Mouse (Mus musculus) limb, embryonic 15.5 days (tissue): ENCODE data around the gene Ugcg. TPM values are rescaled to one million over a fixed set of nuclear protein-coding genes. Genes with fewer than 3 reads are reported as not detected.

Experiments
- ATAC-seq: fragments of 200-750 bp; cut with Nextera tagmentation; 2 replicates; pipeline ENCODE4 v1.8.0; 2017; ENCODE audit warnings: low read depth, moderate TSS enrichment; ENCODE audit not compliant: insufficient number of reproducible peaks, low FRiP score, low TSS enrichment
- H3K27ac ChIP-seq: fragments of 300-500 bp; sonication (generic); 2 replicates; pipeline ENCODE4 v1.5.1; 2015; ENCODE audit warnings: moderate library complexity, mild to moderate bottlenecking, inconsistent platforms
- H3K27me3 ChIP-seq: fragments of 300-500 bp; sonication (generic); 2 replicates; pipeline ENCODE4 v1.6.1; 2015; ENCODE audit warnings: inconsistent platforms
- H3K36me3 ChIP-seq: fragments of 300-500 bp; sonication (generic); 2 replicates; pipeline ENCODE4 v1.6.1; 2015; ENCODE audit warnings: inconsistent platforms
- H3K4me1 ChIP-seq: fragments of 300-500 bp; sonication (generic); 2 replicates; pipeline ENCODE4 v1.6.1; 2015; ENCODE audit warnings: inconsistent platforms
- H3K4me2 ChIP-seq: fragments of 300-500 bp; sonication (generic); 2 replicates; pipeline ENCODE4 v1.6.1; 2015; ENCODE audit warnings: mild to moderate bottlenecking, inconsistent platforms
- H3K4me3 ChIP-seq: fragments of 300-500 bp; sonication (generic); 2 replicates; pipeline ENCODE4 v1.5.1; 2015; ENCODE audit warnings: mild to moderate bottlenecking, inconsistent platforms
- H3K9ac ChIP-seq: fragments of 300-500 bp; sonication (generic); 2 replicates; pipeline ENCODE4 v1.6.1; 2015; ENCODE audit warnings: inconsistent platforms
- H3K9me3 ChIP-seq: fragments of 300-500 bp; sonication (generic); 2 replicates; pipeline ENCODE4 v1.6.1; 2016; ENCODE audit warnings: inconsistent platforms
- WGBS: fragments of 180-500 bp; shearing (Covaris S2); methylation state at CpG from one replicate; pipeline ENCODE4 v1.1.7; 2015; 5-methylcytosine and 5-hydroxymethylcytosine counted together
- polyA plus RNA-seq: library from polyadenylated mRNA; unstranded; fragments of >200 nt; fragmentation: Nextera tagmentation; extraction: Ambion mirVana; gene quantifications from 2 replicates; pipeline ENCODE4 v1.2.1, GENCODE M21; 2015

Ugcg gene
- polyA plus RNA-seq, 1 experiment from 2014 or later = 12.0 TPM

GRCm38 (mm10) chr4:59172616-59173015, 16.4 kb upstream of the Ugcg start:
- Histone ChIP-seq H3K36me3 (no peaks in the 10 kb centered on the region), H3K9me3 (no peaks in the 10 kb centered on the region), H3K27ac (no peak overlapping the region), H3K4me1 (no peaks in the 10 kb centered on the region), H3K4me3 (no peak overlapping the region), H3K4me2 (no peak overlapping the region), H3K27me3 (no peaks in the 10 kb centered on the region), H3K9ac (no peak overlapping the region)
- 73% methylated on average over 2 of the region's 2 CpGs for WGBS
- ATAC-seq = no peak

GRCm38 (mm10) chr4:59173181-59173922, 15.7 kb upstream of the Ugcg start:
- H3K36me3 ChIP-seq = no peaks in the 10 kb centered on the region

GRCm38 (mm10) chr4:59175003-59175402, 14.1 kb upstream of the Ugcg start:
- H3K4me2 ChIP-seq = no peak overlapping the region
- no peak overlapping the region for H3K4me3 ChIP-seq
- no peaks in the 10 kb centered on the region for H3K4me1 ChIP-seq
- H3K36me3 ChIP-seq = no peaks in the 10 kb centered on the region
- 45% methylated on average over 4 of the region's 4 CpGs for WGBS
- no peak for ATAC-seq
- peak overlapping the region; percentile 50; the same call in 1 of the 2 replicates for H3K27ac ChIP-seq
- H3K9me3 ChIP-seq = no peaks in the 10 kb centered on the region
- H3K9ac ChIP-seq = no peak overlapping the region
- H3K27me3 ChIP-seq = no peaks in the 10 kb centered on the region

More at GRCm38 (mm10) chr4:59173181-59173922, 15.7 kb upstream of the Ugcg start:
- no peak for ATAC-seq
- WGBS = 55% methylated on average over 2 of the region's 2 CpGs
- Histone ChIP-seq H3K27ac (no peak overlapping the region), H3K9me3 (no peaks in the 10 kb centered on the region), H3K27me3 (no peaks in the 10 kb centered on the region), H3K4me2 (no peak overlapping the region), H3K4me3 (no peak overlapping the region), H3K4me1 (no peaks in the 10 kb centered on the region), H3K9ac (no peak overlapping the region)

GRCm38 (mm10) chr4:59175929-59176328, 13.1 kb upstream of the Ugcg start:
- Histone ChIP-seq H3K27me3 (no peaks in the 10 kb centered on the region), H3K4me2 (no peak overlapping the region), H3K4me1 (no peaks in the 10 kb centered on the region), H3K4me3 (no peak overlapping the region), H3K36me3 (no peaks in the 10 kb centered on the region), H3K9me3 (no peaks in the 10 kb centered on the region), H3K9ac (no peak overlapping the region), H3K27ac (no peak overlapping the region)
- WGBS = 63% methylated on average over 6 of the region's 6 CpGs
- ATAC-seq = no peak

- Histone ChIP-seq H3K4me1 (peaks cover 6% of the 10 kb centered on the region), H3K4me3 (no peak overlapping the region), H3K9ac (no peak overlapping the region), H3K4me2 (no peak overlapping the region), H3K27ac (no peak overlapping the region), H3K36me3 (no peaks in the 10 kb centered on the region), H3K27me3 (no peaks in the 10 kb centered on the region), H3K9me3 (no peaks in the 10 kb centered on the region)
- WGBS = 81% methylated on average over 2 of the region's 2 CpGs
- no peak for ATAC-seq
Measured at GRCm38 (mm10) chr4:59177566-59177965, 11.5 kb upstream of the Ugcg start.

GRCm38 (mm10) chr4:59181320-59182271, 7.5 kb upstream of the Ugcg start:
- H3K4me2 ChIP-seq = no peak overlapping the region
- no peaks in the 10 kb centered on the region for H3K36me3 ChIP-seq
- no peak overlapping the region for H3K9ac ChIP-seq
- peaks cover 6% of the 10 kb centered on the region for H3K4me1 ChIP-seq
- no peak for ATAC-seq
- H3K27me3 ChIP-seq = no peaks in the 10 kb centered on the region
- no peak overlapping the region; the same call in 1 of the 2 replicates for H3K27ac ChIP-seq
- 29% methylated on average over 5 of the region's 5 CpGs for WGBS
- H3K4me3 ChIP-seq = no peak overlapping the region
- no peaks in the 10 kb centered on the region for H3K9me3 ChIP-seq

GRCm38 (mm10) chr4:59185671-59186070, 3.4 kb upstream of the Ugcg start:
- H3K4me3 ChIP-seq = no peak overlapping the region
- WGBS = 57% methylated on average over 3 of the region's 3 CpGs
- no peaks in the 10 kb centered on the region for H3K9me3 ChIP-seq
- H3K27me3 ChIP-seq = no peaks in the 10 kb centered on the region
- ATAC-seq = no peak
- H3K4me1 ChIP-seq = peaks cover 14% of the 10 kb centered on the region
- H3K36me3 ChIP-seq = no peaks in the 10 kb centered on the region
- H3K9ac ChIP-seq = no peak overlapping the region
- H3K4me2 ChIP-seq = no peak overlapping the region
- H3K27ac ChIP-seq = no peak overlapping the region

GRCm38 (mm10) chr4:59187289-59187688, 1.8 kb upstream of the Ugcg start:
- Histone ChIP-seq H3K36me3 (no peaks in the 10 kb centered on the region), H3K4me2 (no peak overlapping the region), H3K9ac (no peak overlapping the region), H3K4me3 (no peak overlapping the region), H3K27me3 (no peaks in the 10 kb centered on the region), H3K4me1 (peaks cover 8% of the 10 kb centered on the region; the same call in 1 of the 2 replicates), H3K27ac (no peak overlapping the region), H3K9me3 (no peaks in the 10 kb centered on the region)
- no peak for ATAC-seq
- 31% methylated on average over 3 of the region's 3 CpGs for WGBS

- Histone ChIP-seq H3K4me1 (peaks cover 8% of the 10 kb centered on the region; the same call in 1 of the 2 replicates), H3K9ac (peak overlapping the region; percentile 97; the same call in 1 of the 2 replicates), H3K36me3 (no peaks in the 10 kb centered on the region), H3K9me3 (no peaks in the 10 kb centered on the region), H3K27ac (peak overlapping the region; percentile 95), H3K4me2 (peak overlapping the region; percentile 63), H3K27me3 (no peaks in the 10 kb centered on the region), H3K4me3 (peak overlapping the region; percentile 91)
- ATAC-seq = no peak
- WGBS = 18% methylated on average over 4 of the region's 4 CpGs
Measured at GRCm38 (mm10) chr4:59188474-59188801, 619 bp upstream of the Ugcg start.

GRCm38 (mm10) chr4:59189546-59190237, 635 bp downstream of the Ugcg start:
- Histone ChIP-seq H3K4me1 (peaks cover 14% of the 10 kb centered on the region), H3K36me3 (no peaks in the 10 kb centered on the region), H3K27ac (peak overlapping the region; percentile 95), H3K4me2 (peak overlapping the region; percentile 63), H3K9ac (peak overlapping the region; percentile 97), H3K4me3 (peak overlapping the region; percentile 91), H3K9me3 (no peaks in the 10 kb centered on the region), H3K27me3 (no peaks in the 10 kb centered on the region)
- under 1% methylated on average over 44 of the region's 54 CpGs for WGBS
- ATAC-seq = peak; percentile 20; the same call in 1 of the 2 replicates

GRCm38 (mm10) chr4:59190650-59191424, 1.8 kb downstream of the Ugcg start:
- Histone ChIP-seq H3K9me3 (no peaks in the 10 kb centered on the region), H3K27ac (no peak overlapping the region), H3K9ac (no peak overlapping the region), H3K27me3 (no peaks in the 10 kb centered on the region), H3K4me1 (peaks cover 16% of the 10 kb centered on the region), H3K4me3 (peak overlapping the region; percentile 91), H3K4me2 (peak overlapping the region; percentile 63), H3K36me3 (no peaks in the 10 kb centered on the region)
- no peak for ATAC-seq
- WGBS = 34% methylated on average over 7 of the region's 7 CpGs
